ENCODE assay signal across 12 mouse cellular contexts in the genomic region with DNA sequence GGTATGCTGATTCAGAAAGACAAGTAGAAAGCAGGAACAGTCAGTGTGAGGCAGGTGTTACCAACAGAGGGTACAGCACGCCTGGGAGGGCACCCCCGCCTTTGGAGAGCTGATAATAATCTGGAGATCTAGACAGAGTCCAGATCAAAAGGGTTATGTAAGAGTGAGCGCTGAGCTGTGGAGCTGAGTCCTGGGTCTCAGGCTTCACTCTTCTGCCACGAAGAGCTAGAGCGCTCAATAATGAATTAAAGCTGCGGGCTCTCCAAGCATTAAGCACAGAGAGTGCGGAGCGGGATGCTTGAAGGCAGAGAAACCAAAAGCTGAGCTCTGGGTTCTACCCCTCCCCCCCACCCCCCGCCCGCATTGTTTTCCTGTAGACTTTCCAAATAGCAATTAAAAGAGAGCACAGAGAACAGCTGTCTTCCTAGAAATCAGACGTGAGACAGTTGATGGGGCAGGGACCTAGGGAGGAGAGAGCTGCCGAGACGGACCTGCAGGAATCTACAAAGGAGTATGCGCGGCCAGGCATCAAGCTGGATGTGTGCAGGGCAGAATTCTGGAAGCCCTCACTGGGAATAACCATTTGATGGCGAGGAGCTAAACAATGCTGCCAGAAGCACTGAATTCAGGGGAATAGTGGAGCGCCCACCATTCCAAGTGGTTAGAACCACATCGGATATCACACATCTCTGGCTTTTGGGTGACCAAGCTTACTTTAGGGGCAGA. TPM values are rescaled to one million over a fixed set of nuclear protein-coding genes. Genes with fewer than 3 reads are reported as not detected.
DNase-seq lines count a peak whose midpoint lies in the region; ATAC-seq and TF ChIP-seq lines count a peak whose summit lies in the region.
"Had no signal": no experiment of that assay in that cellular context is flagged by ENCODE, and none has a peak within 500 bp of the region (broad histone marks: within the 10 kb centered on the region; RNA-seq: fewer than 3 reads in every experiment).

No protein-coding gene starts in this region.

- no peak overlapping the region for H3K9ac ChIP-seq in embryonic facial prominence, embryonic 13.5 days
- H3K9ac ChIP-seq in hindbrain, embryonic 16.5 days (ENCODE audit: low read depth, low read length) = no peak overlapping the region; the same call in 1 of the 2 replicates
- H3K9ac ChIP-seq: lung, embryonic 14.5 days; neural tube, embryonic 12.5 days had no signal

- no peak for ATAC-seq in embryonic facial prominence, embryonic 13.5 days (ENCODE audit: insufficient number of reproducible peaks, insufficient read depth, low FRiP score, low TSS enrichment, low read depth)
- peak; percentile 56 for ATAC-seq in hindbrain, embryonic 16.5 days

- H3K36me3 ChIP-seq in embryonic facial prominence, embryonic 13.5 days = peaks cover 52% of the 10 kb centered on the region
- H3K36me3 ChIP-seq in hindbrain, embryonic 16.5 days (ENCODE audit: control insufficient read depth, insufficient read depth, low read length) = peaks cover 9% of the 10 kb centered on the region

- peak overlapping the region; percentile 32 for H3K4me2 ChIP-seq in embryonic facial prominence, embryonic 13.5 days
- no peak overlapping the region for H3K4me2 ChIP-seq in hindbrain, embryonic 16.5 days (ENCODE audit: low read length)
- H3K4me2 ChIP-seq: lung, embryonic 14.5 days; neural tube, embryonic 12.5 days had no signal

- 32% methylated on average over 18 of the region's 18 CpGs for WGBS in embryonic facial prominence, embryonic 13.5 days
- 46% methylated on average over 18 of the region's 18 CpGs for WGBS in hindbrain, embryonic 16.5 days

- no peaks in the 10 kb centered on the region for H3K27me3 ChIP-seq in embryonic facial prominence, embryonic 13.5 days
- no peaks in the 10 kb centered on the region for H3K27me3 ChIP-seq in hindbrain, embryonic 16.5 days (replicated peaks; ENCODE audit: control insufficient read depth, insufficient read depth, low read length)
- H3K27me3 ChIP-seq: neural tube, embryonic 12.5 days had no signal

- H3K9me3 ChIP-seq in embryonic facial prominence, embryonic 13.5 days = no peaks in the 10 kb centered on the region
- H3K9me3 ChIP-seq in hindbrain, embryonic 16.5 days (ENCODE audit: control insufficient read depth, low read length) = no peaks in the 10 kb centered on the region
- H3K9me3 ChIP-seq: neural tube, embryonic 12.5 days had no signal

- peak overlapping the region; percentile 77 for H3K27ac ChIP-seq in layer of hippocampus, adult 2 months
- peak overlapping the region; percentile 57 for H3K27ac ChIP-seq in embryonic facial prominence, embryonic 13.5 days
- no peak overlapping the region for H3K27ac ChIP-seq in hindbrain, embryonic 16.5 days (ENCODE audit: low read depth, low read length)
- H3K27ac ChIP-seq: neural tube, embryonic 12.5 days had no signal

- H3K4me1 ChIP-seq in embryonic facial prominence, embryonic 13.5 days = peaks cover 31% of the 10 kb centered on the region
- H3K4me1 ChIP-seq in hindbrain, embryonic 16.5 days (ENCODE audit: control insufficient read depth, insufficient read depth, low read depth, low read length) = peaks cover 10% of the 10 kb centered on the region

- no peak for TF ChIP-seq CTCF in layer of hippocampus, adult 2 months (conservative IDR thresholded peaks at IDR 0.05)

- DNase-seq in layer of hippocampus, adult 2 months (ENCODE audit: low spot score in 2 of 2) = no peak
- no peak for DNase-seq in layer of hippocampus, postnatal 10 days (ENCODE audit: low spot score in 2 of 2)
- DNase-seq in kidney, postnatal 4 days = peak; percentile 34 to 48
- DNase-seq in spleen, postnatal 36 days (ENCODE audit: low spot score in 2 of 2) = no peak
- DNase-seq in gastrocnemius, postnatal 25 days = no peak
- no peak for DNase-seq in frontal cortex, adult 2 months (ENCODE audit: extremely low spot score in 1 of 2, low spot score in 1 of 2)
- DNase-seq: cerebellum, adult 11-12 months; gastrocnemius, postnatal 14 days; lung, embryonic 14.5 days had no signal

- peak overlapping the region; percentile 8; the same call in 1 of the 2 replicates for H3K4me3 ChIP-seq in layer of hippocampus, adult 2 months
- no peak overlapping the region for H3K4me3 ChIP-seq in embryonic facial prominence, embryonic 13.5 days
- no peak overlapping the region for H3K4me3 ChIP-seq in hindbrain, embryonic 16.5 days (ENCODE audit: low read length)
- H3K4me3 ChIP-seq: neural tube, embryonic 12.5 days had no signal

RNA-seq across cellular contexts. Expression of gene Mmd, which starts 20.3 kb away (rescaled TPM):
- total RNA-seq in layer of hippocampus, adult 2 months (2021) = 100 to 1,000 TPM; 364 to 381 TPM
- total RNA-seq in layer of hippocampus, postnatal 10 days (2021) = 100 to 1,000 TPM; 311 to 324 TPM
- 47.5 and 49.1 TPM in 2 replicates for polyA plus RNA-seq in embryonic facial prominence, embryonic 13.5 days (2015; fragmentation: Nextera tagmentation; extraction: Ambion mirVana)
- polyA plus RNA-seq in hindbrain, embryonic 16.5 days (2015; fragmentation: Nextera tagmentation; extraction: Ambion mirVana) = 118 and 125 TPM in 2 replicates
- total RNA-seq in gastrocnemius, postnatal 25 days (2021) = 10 to 100 TPM in 1 of 2 experiments, 1 to 10 TPM in 1; 8.9 to 21.8 TPM
- polyA plus RNA-seq in frontal cortex, adult 2 months (2012; rRNA removed) = 141 and 148 TPM in 2 replicates

Comparison
In these comparisons a context has a peak if more than half of its experiments do, and no peak if none do; other contexts are left out.
1. DNase-seq: peak in kidney, postnatal 4 days (2 of 2); none in layer of hippocampus, adult 2 months (0 of 2), layer of hippocampus, postnatal 10 days (0 of 2), spleen, postnatal 36 days (0 of 2), gastrocnemius, postnatal 25 days (single experiment) and frontal cortex, adult 2 months (0 of 2).
2. RNA of gene Mmd, which starts 20.3 kb away (total RNA-seq): 364 to 381 TPM in layer of hippocampus, adult 2 months and 311 to 324 TPM in layer of hippocampus, postnatal 10 days; 8.9 to 21.8 TPM in gastrocnemius, postnatal 25 days; every median in the first group is over 10 times any median in the second.